Mouse (Mus musculus): Measurements from ENCODE around the gene Rapgef2.

The Rapgef2 gene

GRCm38 (mm10) chr3:79283031-79283430 is 3.3 kb downstream of the Rapgef2 start:
- DNase-seq (ENCODE audit: low read depth, low spot score): peak; percentile 25

- DNase-seq (ENCODE audit: low read depth, low spot score): no peak
Observed at GRCm38 (mm10) chr3:79275856-79276645, 10.3 kb downstream of the Rapgef2 start.

- peak; percentile 37 for DNase-seq (ENCODE audit: low read depth, low spot score)
Observed at GRCm38 (mm10) chr3:79273350-79273749, 13.0 kb downstream of the Rapgef2 start.

- DNase-seq (ENCODE audit: low read depth, low spot score): no peak
Observed at GRCm38 (mm10) chr3:79272939-79273338, 13.4 kb downstream of the Rapgef2 start.

- DNase-seq (ENCODE audit: low read depth, low spot score): no peak
Observed at GRCm38 (mm10) chr3:79270980-79271555, 15.2 kb downstream of the Rapgef2 start.

GRCm38 (mm10) chr3:79269872-79270271 is 16.4 kb downstream of the Rapgef2 start:
- no peak for DNase-seq (ENCODE audit: low read depth, low spot score)

- DNase-seq (ENCODE audit: low read depth, low spot score): no peak
Observed at GRCm38 (mm10) chr3:79266976-79267375, 19.3 kb downstream of the Rapgef2 start.

GRCm38 (mm10) chr3:79261816-79262316 is 24.5 kb downstream of the Rapgef2 start:
- peak; percentile 59 for DNase-seq (ENCODE audit: low read depth, low spot score)

- no peak for DNase-seq (ENCODE audit: low read depth, low spot score)
Observed at GRCm38 (mm10) chr3:79254023-79254422, 32.3 kb downstream of the Rapgef2 start.

GRCm38 (mm10) chr3:79253416-79253815 is 32.9 kb downstream of the Rapgef2 start:
- DNase-seq (ENCODE audit: low read depth, low spot score): no peak

GRCm38 (mm10) chr3:79252921-79253394 is 33.4 kb downstream of the Rapgef2 start:
- no peak for DNase-seq (ENCODE audit: low read depth, low spot score)

GRCm38 (mm10) chr3:79249955-79250354 is 36.4 kb downstream of the Rapgef2 start:
- no peak for DNase-seq (ENCODE audit: low read depth, low spot score)

GRCm38 (mm10) chr3:79248659-79249235 is 37.6 kb downstream of the Rapgef2 start:
- DNase-seq (ENCODE audit: low read depth, low spot score): no peak

- DNase-seq (ENCODE audit: low read depth, low spot score): no peak
Observed at GRCm38 (mm10) chr3:79248208-79248607, 38.1 kb downstream of the Rapgef2 start.

GRCm38 (mm10) chr3:79244347-79244746 is 42.0 kb downstream of the Rapgef2 start:
- no peak for DNase-seq (ENCODE audit: low read depth, low spot score)

GRCm38 (mm10) chr3:79242922-79243705 is 43.2 kb downstream of the Rapgef2 start:
- peak; percentile 33 for DNase-seq (ENCODE audit: low read depth, low spot score)

- no peak for DNase-seq (ENCODE audit: low read depth, low spot score)
Observed at GRCm38 (mm10) chr3:79242298-79242697, 44.0 kb downstream of the Rapgef2 start.

GRCm38 (mm10) chr3:79239066-79239462 is 47.3 kb downstream of the Rapgef2 start:
- DNase-seq (ENCODE audit: low read depth, low spot score): no peak

GRCm38 (mm10) chr3:79238456-79239065 is 47.8 kb downstream of the Rapgef2 start:
- DNase-seq (ENCODE audit: low read depth, low spot score): no peak

- DNase-seq (ENCODE audit: low read depth, low spot score): no peak
Observed at GRCm38 (mm10) chr3:79237619-79238342, 48.5 kb downstream of the Rapgef2 start.

GRCm38 (mm10) chr3:79234485-79234884 is 51.8 kb downstream of the Rapgef2 start:
- no peak for DNase-seq (ENCODE audit: low read depth, low spot score)
